Mouse (Mus musculus): ENCODE results near the gene Hist1h1d.
A peak's percentile ranks its signal among the peaks of the same experiment; 100 is the strongest.

Hist1h1d gene

DNA sequence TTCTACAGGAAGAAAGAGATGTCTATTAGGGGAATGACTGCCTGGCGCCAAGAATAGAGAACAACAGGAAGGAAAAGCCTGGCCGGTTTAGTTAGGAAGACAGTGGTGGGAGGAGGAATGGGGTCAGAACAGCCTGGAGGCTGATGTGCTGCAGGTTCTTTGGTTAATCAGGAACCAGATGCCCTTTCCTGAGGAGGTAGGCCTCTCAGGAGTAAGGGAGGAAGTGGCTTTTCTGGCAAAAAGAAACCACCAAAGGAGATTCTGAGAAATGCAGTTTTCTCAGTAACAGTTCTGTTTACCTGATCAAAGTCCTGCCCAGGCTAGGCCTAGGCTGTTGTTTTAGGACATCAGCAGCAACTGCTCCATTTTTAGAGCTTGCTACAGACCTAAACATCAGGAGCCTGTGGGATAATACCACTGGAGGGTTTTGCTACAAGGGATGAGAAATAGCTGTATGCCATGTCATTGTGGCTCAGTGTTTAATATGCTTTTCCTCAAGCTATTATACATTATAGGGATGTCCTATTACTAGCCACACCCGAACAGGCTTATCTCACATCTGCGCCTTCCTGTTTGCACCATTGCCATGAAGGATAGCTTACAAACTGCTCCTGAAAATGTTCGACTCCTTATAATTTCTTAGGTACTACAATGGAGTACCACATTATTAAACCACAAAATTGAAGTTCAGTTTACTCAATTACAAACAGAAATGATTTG is 40.1 kb downstream of the Hist1h1d start:
- peak; percentile 81 for DNase-seq

- DNase-seq, result no peak
Measured at GRCm38 (mm10) chr13:23595185-23595584, 42.1 kb downstream of the Hist1h1d start.

DNA sequence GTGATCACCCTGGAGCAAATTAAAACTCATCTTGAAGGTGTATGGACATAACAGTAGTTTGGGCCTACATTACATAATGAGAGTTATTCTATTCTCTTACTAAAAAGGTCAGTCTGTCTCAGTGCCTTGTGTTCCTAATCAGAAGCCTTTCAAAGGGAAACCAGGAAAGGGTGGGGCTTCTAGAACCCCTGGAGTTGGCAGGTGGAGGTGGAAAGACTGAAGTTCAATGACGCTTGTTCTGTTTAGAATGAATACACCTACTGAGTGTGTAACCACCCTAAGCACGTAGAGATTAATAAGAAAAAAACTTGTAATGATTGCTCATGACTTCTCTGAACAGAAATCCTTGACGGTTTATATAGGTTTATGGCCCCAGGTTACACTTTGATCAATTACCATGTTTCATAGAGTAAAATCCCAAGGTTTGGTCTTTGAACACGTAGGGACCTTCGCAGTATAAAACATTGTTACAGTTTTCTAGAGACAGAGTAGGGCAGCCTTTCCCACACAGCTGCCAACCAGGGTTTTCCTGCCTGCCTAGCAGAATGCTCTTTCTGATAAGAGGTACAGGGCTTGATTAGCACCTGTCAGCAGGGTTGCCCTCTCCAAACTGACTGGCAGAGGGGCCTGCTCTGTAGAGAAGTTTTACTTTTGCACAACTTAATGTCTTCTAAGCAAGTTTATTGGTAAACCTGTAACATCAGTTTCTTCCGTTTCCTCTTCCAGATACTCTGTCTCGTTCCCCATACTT is 42.7 kb downstream of the Hist1h1d start:
- peak; percentile 51 for DNase-seq

- DNase-seq, result peak; percentile 93
Measured at GRCm38 (mm10) chr13:23597957-23598356, 44.9 kb downstream of the Hist1h1d start.

GRCm38 (mm10) chr13:23603182-23603699 is 50.2 kb downstream of the Hist1h1d start:
- DNase-seq, result peak; percentile 76

DNA sequence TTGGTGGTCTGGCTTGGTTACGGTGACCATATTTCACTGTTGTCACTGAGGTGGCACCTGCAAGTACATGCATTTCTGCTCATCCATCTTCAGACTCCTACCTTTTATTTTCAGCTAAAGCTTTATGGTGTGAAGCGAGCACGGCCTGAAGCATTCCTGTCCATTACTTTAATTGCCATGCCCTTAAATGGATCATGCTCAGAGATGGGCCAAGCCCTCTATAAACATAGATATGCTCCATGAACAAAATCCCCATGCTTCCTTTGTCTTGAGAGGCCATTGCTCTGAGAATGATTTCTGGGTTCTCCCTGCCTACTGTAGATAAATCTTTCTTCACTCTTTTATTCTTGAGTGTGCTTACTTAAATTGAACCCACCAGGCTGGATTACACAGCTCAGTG is 51.4 kb downstream of the Hist1h1d start:
- DNase-seq, result no peak

DNA sequence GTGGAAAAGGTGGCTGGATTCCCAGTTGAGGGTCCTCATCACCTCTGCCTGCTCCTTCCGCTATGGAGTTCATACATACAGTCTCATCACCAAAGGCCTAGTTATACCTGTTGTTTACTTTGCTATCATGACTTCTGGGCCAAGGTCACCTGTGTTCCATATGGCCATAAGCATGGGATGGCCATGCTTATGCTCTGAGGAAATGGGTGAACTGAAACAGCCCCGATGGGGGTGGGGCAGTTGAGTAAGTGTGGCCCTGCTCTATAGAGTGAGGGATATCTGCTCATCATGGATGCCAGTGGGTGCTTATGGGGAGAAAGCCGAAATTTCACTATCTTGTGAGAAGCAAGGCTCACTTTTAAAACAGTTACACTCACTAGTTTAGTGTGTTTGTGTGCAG is 52.0 kb downstream of the Hist1h1d start:
- peak; percentile 82 for DNase-seq

DNA sequence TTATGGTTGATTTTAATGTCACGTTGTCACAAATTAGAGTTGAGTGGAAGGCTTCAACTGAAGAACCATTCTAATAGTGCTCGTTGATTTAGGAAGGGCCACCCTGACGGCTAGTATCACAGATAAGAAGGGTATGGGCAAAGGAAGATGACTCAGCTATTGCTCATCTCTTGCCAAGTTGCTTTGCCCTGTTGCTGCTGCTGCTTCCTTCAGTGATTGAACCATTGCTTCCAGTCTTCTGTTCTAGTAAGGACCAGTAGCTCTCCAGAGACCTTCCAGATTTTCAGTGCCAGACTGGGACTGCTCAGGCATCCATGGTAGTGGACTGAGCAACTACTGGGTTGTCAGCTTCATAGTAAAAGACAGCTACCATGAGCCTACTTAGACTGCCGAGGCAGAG is 56.1 kb downstream of the Hist1h1d start:
- peak; percentile 28 for DNase-seq

DNA sequence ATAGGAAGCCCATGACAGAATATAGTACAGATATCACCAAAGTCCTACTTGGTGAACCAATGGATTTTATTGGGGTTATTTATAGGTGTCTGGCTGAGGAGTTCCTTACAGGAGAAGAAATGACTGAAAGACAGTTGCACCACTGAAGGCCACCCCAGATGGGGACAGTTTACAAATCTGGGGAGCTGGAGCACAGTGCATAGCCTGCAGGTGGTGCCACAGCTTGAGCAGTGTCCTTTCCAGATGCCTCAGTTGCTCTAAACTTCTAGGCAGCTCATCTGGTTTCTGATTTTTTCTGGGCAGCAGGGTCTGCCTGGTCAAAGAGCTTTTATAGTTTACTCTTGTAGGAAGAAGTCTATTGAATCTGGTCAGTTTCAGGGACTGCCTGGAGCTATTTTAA is 56.8 kb downstream of the Hist1h1d start:
- DNase-seq, result peak; percentile 25
